Comparison of ENCODE assay signal across 7 mouse cellular contexts in genomic region chr11:102207825-102208777, GRCm38 (mm10). TPM values are rescaled to one million over a fixed set of nuclear protein-coding genes. Genes with fewer than 3 reads are reported as not detected.
DNase-seq lines count a peak whose midpoint lies in the region; ATAC-seq and TF ChIP-seq lines count a peak whose summit lies in the region.

No protein-coding gene starts in this region.

- no peak overlapping the region for H3K4me3 ChIP-seq in C2C12 (ENCODE audit: insufficient read depth, poor library complexity, severe bottlenecking)
- H3K4me3 ChIP-seq in heart, embryonic 11.5 days (ENCODE audit: low read depth, low read length), result no peak overlapping the region
- no peak overlapping the region for H3K4me3 ChIP-seq in limb, embryonic 10.5 days
- no peak overlapping the region for H3K4me3 ChIP-seq in neural tube, embryonic 12.5 days

- H3K36me3 ChIP-seq in C2C12 (ENCODE audit: control insufficient read depth, insufficient read depth), result peaks cover 22% of the 10 kb centered on the region
- peaks cover 10% of the 10 kb centered on the region for H3K36me3 ChIP-seq in heart, embryonic 11.5 days (ENCODE audit: control insufficient read depth, insufficient read depth, low read length)
- peaks cover 38% of the 10 kb centered on the region for H3K36me3 ChIP-seq in limb, embryonic 10.5 days
- peaks cover 44% of the 10 kb centered on the region for H3K36me3 ChIP-seq in neural tube, embryonic 12.5 days

- no peak overlapping the region for H3K9ac ChIP-seq in heart, embryonic 11.5 days (ENCODE audit: low read depth, low read length)
- no peak overlapping the region for H3K9ac ChIP-seq in neural tube, embryonic 12.5 days

- H3K27me3 ChIP-seq in C2C12 (ENCODE audit: control insufficient read depth, insufficient read depth, insufficient read length), result no peaks in the 10 kb centered on the region
- no peaks in the 10 kb centered on the region for H3K27me3 ChIP-seq in heart, embryonic 11.5 days (ENCODE audit: control insufficient read depth, insufficient read depth, low read length)
- H3K27me3 ChIP-seq in limb, embryonic 10.5 days (ENCODE audit: low read depth, poor library complexity, severe bottlenecking), result peaks cover 9% of the 10 kb centered on the region
- H3K27me3 ChIP-seq in neural tube, embryonic 12.5 days (replicated peaks), result no peaks in the 10 kb centered on the region; the same call in 1 of the 2 replicates

- H3K4me1 ChIP-seq in heart, embryonic 11.5 days (ENCODE audit: control insufficient read depth, insufficient read depth, low read length), result peaks cover 76% of the 10 kb centered on the region
- H3K4me1 ChIP-seq in limb, embryonic 10.5 days, result peaks cover 51% of the 10 kb centered on the region
- peaks cover 39% of the 10 kb centered on the region for H3K4me1 ChIP-seq in neural tube, embryonic 12.5 days

- no peak for TF ChIP-seq CTCF in C2C12 (IDR thresholded peaks at IDR 0.05; ENCODE audit: control insufficient read depth, insufficient read depth, insufficient read length)

- DNase-seq in 416B (ENCODE audit: low read depth), result peak; percentile 50
- no peak for DNase-seq in limb, embryonic 10.5 days (ENCODE audit: low spot score)
- no peak for DNase-seq in left cerebral cortex, adult 9 months (ENCODE audit: low spot score in 2 of 2)
- no peak for DNase-seq in T-cell, adult 2 months (ENCODE audit: low spot score)

- ATAC-seq in heart, embryonic 11.5 days (replicated peaks; ENCODE audit: insufficient number of reproducible peaks, low FRiP score, low TSS enrichment), result no peak
- ATAC-seq in neural tube, embryonic 12.5 days (ENCODE audit: low FRiP score, low read depth), result no peak

- H3K27ac ChIP-seq in heart, embryonic 11.5 days (ENCODE audit: low read depth, low read length), result 0 out of 2 replicates have a peak overlapping the region, but pooled peaks have one; percentile 46
- H3K27ac ChIP-seq in limb, embryonic 10.5 days, result peak overlapping the region; percentile 38; the same call in 1 of the 2 replicates
- H3K27ac ChIP-seq in neural tube, embryonic 12.5 days, result no peak overlapping the region

- peak overlapping the region; percentile 38 for H3K4me2 ChIP-seq in heart, embryonic 11.5 days
- 0 out of 2 replicates have a peak overlapping the region, but pooled peaks have one; percentile 20 for H3K4me2 ChIP-seq in neural tube, embryonic 12.5 days (replicated peaks)

- WGBS in heart, embryonic 11.5 days (ENCODE audit: insufficient replicate concordance), result 45% methylated on average over 11 of the region's 11 CpGs
- WGBS in limb, embryonic 10.5 days, result 64% methylated on average over 11 of the region's 11 CpGs
- WGBS in neural tube, embryonic 12.5 days, result 28% methylated on average over 11 of the region's 11 CpGs

- peaks cover 43% of the 10 kb centered on the region for H3K79me2 ChIP-seq in C2C12 (ENCODE audit: control insufficient read depth, insufficient read depth)

- peak overlapping the region; percentile 26 for H3ac ChIP-seq in C2C12 (ENCODE audit: control insufficient read depth, insufficient read length, low read depth)

- H3K9me3 ChIP-seq in heart, embryonic 11.5 days (replicated peaks; ENCODE audit: control insufficient read depth, low read length), result no peaks in the 10 kb centered on the region
- H3K9me3 ChIP-seq in limb, embryonic 10.5 days (replicated peaks), result no peaks in the 10 kb centered on the region
- no peaks in the 10 kb centered on the region for H3K9me3 ChIP-seq in neural tube, embryonic 12.5 days

- H3K79me3 ChIP-seq in C2C12 (ENCODE audit: low read depth), result peaks cover 5% of the 10 kb centered on the region

TF ChIP-seq in C2C12, 6 proteins besides CTCF, POLR2A, EP300 and RAD21:
- peak; percentile 77 for TF ChIP-seq MYOD1 (IDR thresholded peaks at IDR 0.05; ENCODE audit: control insufficient read depth, insufficient read length, low read depth)
- TF ChIP-seq FOSL1 (IDR thresholded peaks at IDR 0.05; ENCODE audit: insufficient read depth, low read length, poor library complexity, severe bottlenecking), result no peak
- peak; percentile 36 for TF ChIP-seq MAX (IDR thresholded peaks at IDR 0.05)
- TF ChIP-seq USF1 (IDR thresholded peaks at IDR 0.05; ENCODE audit: low read depth), result no peak
- no peak for TF ChIP-seq MYOG (IDR thresholded peaks at IDR 0.05; ENCODE audit: control insufficient read depth, extremely low read depth, insufficient read length)
- no peak for TF ChIP-seq CEBPB (IDR thresholded peaks at IDR 0.05; ENCODE audit: low read depth)

RNA-seq across cellular contexts. Expression of gene G6pc3, which starts 18.7 kb away (rescaled TPM):
- polyA plus RNA-seq in C2C12 (2012; fragmentation: generic; extraction: Trizol), result 40.4 TPM
- polyA plus RNA-seq in heart, embryonic 11.5 days (2014; fragmentation: Nextera tagmentation; extraction: Ambion mirVana), result 27.9 and 28.7 TPM in 2 replicates
- 41.4 and 41.6 TPM in 2 replicates for polyA plus RNA-seq in limb, embryonic 10.5 days (2016; fragmentation: Nextera tagmentation; extraction: Ambion mirVana)
- 29.6 and 30.8 TPM in 2 replicates for polyA plus RNA-seq in neural tube, embryonic 12.5 days (2016; fragmentation: Nextera tagmentation; extraction: Ambion mirVana)

RNA-seq across cellular contexts. Expression of gene Hdac5, which starts 21.9 kb away (rescaled TPM):
- 74.9 TPM for polyA plus RNA-seq in C2C12 (2012; fragmentation: generic; extraction: Trizol)
- 42.8 and 45.3 TPM in 2 replicates for polyA plus RNA-seq in heart, embryonic 11.5 days (2014; fragmentation: Nextera tagmentation; extraction: Ambion mirVana)
- polyA plus RNA-seq in limb, embryonic 10.5 days (2016; fragmentation: Nextera tagmentation; extraction: Ambion mirVana), result 36.4 and 50.2 TPM in 2 replicates
- 104 and 106 TPM in 2 replicates for polyA plus RNA-seq in neural tube, embryonic 12.5 days (2016; fragmentation: Nextera tagmentation; extraction: Ambion mirVana)

RNA-seq across cellular contexts. Expression of gene Lsm12, which starts 23.0 kb away (rescaled TPM):
- 43.0 TPM for polyA plus RNA-seq in C2C12 (2012; fragmentation: generic; extraction: Trizol)
- 61.3 and 64.3 TPM in 2 replicates for polyA plus RNA-seq in heart, embryonic 11.5 days (2014; fragmentation: Nextera tagmentation; extraction: Ambion mirVana)
- polyA plus RNA-seq in limb, embryonic 10.5 days (2016; fragmentation: Nextera tagmentation; extraction: Ambion mirVana), result 125 and 146 TPM in 2 replicates
- polyA plus RNA-seq in neural tube, embryonic 12.5 days (2016; fragmentation: Nextera tagmentation; extraction: Ambion mirVana), result 87.0 and 112 TPM in 2 replicates

RNA-seq across cellular contexts. Expression of gene BC030867, which starts 40.6 kb away (rescaled TPM):
- polyA plus RNA-seq in C2C12 (2012; fragmentation: generic; extraction: Trizol), result 12.0 TPM
- polyA plus RNA-seq in heart, embryonic 11.5 days (2014; fragmentation: Nextera tagmentation; extraction: Ambion mirVana), result 12.7 and 13.2 TPM in 2 replicates
- polyA plus RNA-seq in limb, embryonic 10.5 days (2016; fragmentation: Nextera tagmentation; extraction: Ambion mirVana), result 33.4 and 35.7 TPM in 2 replicates
- 10.0 and 11.6 TPM in 2 replicates for polyA plus RNA-seq in neural tube, embryonic 12.5 days (2016; fragmentation: Nextera tagmentation; extraction: Ambion mirVana)

RNA-seq across cellular contexts. Expression of gene Tmem101, which starts 51.9 kb away (rescaled TPM):
- polyA plus RNA-seq in C2C12 (2012; fragmentation: generic; extraction: Trizol), result 25.1 TPM
- polyA plus RNA-seq in heart, embryonic 11.5 days (2014; fragmentation: Nextera tagmentation; extraction: Ambion mirVana), result 31.2 and 36.3 TPM in 2 replicates
- 34.0 and 39.6 TPM in 2 replicates for polyA plus RNA-seq in limb, embryonic 10.5 days (2016; fragmentation: Nextera tagmentation; extraction: Ambion mirVana)
- 35.3 and 37.3 TPM in 2 replicates for polyA plus RNA-seq in neural tube, embryonic 12.5 days (2016; fragmentation: Nextera tagmentation; extraction: Ambion mirVana)
